Mouse (Mus musculus) adrenal gland, adult 8-10 months (tissue): ENCODE data around the gene Acaa1a. TPM values are rescaled to one million over a fixed set of nuclear protein-coding genes. Genes with fewer than 3 reads are reported as not detected.

Experiments used
- DNase-seq: peaks from one replicate; pipeline ENCODE4 v3.0.0; 2022
- total RNA-seq, 4 experiments: library from RNA; stranded (reverse); gene quantifications; 2 replicates each; pipeline ENCODE4 v1.2.4; 2022

The Acaa1a gene
- total RNA-seq, result 100 to 1,000 TPM; 128 to 155 (median 138) TPM

GRCm38 (mm10) chr9:119339558-119340211, at the start of gene Acaa1a:
Gene Acaa1a, plus strand, starts transcription at chr9:119339676.
- DNase-seq, result peak; percentile 74

GRCm38 (mm10) chr9:119290791-119291190, 48.7 kb upstream of the Acaa1a start:
- no peak for DNase-seq

GRCm38 (mm10) chr9:119297696-119298095, 41.8 kb upstream of the Acaa1a start:
- DNase-seq, result no peak

- DNase-seq, result no peak
Observed at GRCm38 (mm10) chr9:119298563-119298962, 40.9 kb upstream of the Acaa1a start.

GRCm38 (mm10) chr9:119305863-119306262, 33.6 kb upstream of the Acaa1a start:
- no peak for DNase-seq

GRCm38 (mm10) chr9:119309067-119309466, 30.4 kb upstream of the Acaa1a start:
- DNase-seq, result no peak

- DNase-seq, result no peak
Observed at GRCm38 (mm10) chr9:119313096-119313495, 26.4 kb upstream of the Acaa1a start.

- DNase-seq, result no peak
Observed at GRCm38 (mm10) chr9:119318891-119319290, 20.6 kb upstream of the Acaa1a start.

GRCm38 (mm10) chr9:119320446-119320845, 19.0 kb upstream of the Acaa1a start:
- DNase-seq, result no peak

- DNase-seq, result no peak
Observed at GRCm38 (mm10) chr9:119320946-119321345, 18.5 kb upstream of the Acaa1a start.

GRCm38 (mm10) chr9:119321392-119322229, 17.9 kb upstream of the Acaa1a start:
- no peak for DNase-seq

- DNase-seq, result peak; percentile 100
Observed at GRCm38 (mm10) chr9:119322289-119323259, 16.9 kb upstream of the Acaa1a start, which contains the start of gene Oxsr1. Gene Oxsr1, minus strand, starts transcription at chr9:119322427.

GRCm38 (mm10) chr9:119323260-119323645, 16.2 kb upstream of the Acaa1a start:
- no peak for DNase-seq

GRCm38 (mm10) chr9:119324130-119324529, 15.3 kb upstream of the Acaa1a start:
- DNase-seq, result no peak

- no peak for DNase-seq
Observed at GRCm38 (mm10) chr9:119328488-119328887, 11.0 kb upstream of the Acaa1a start.

GRCm38 (mm10) chr9:119330186-119330963, 9.1 kb upstream of the Acaa1a start:
- DNase-seq, result peak; percentile 50

- no peak for DNase-seq
Observed at GRCm38 (mm10) chr9:119334324-119334723, 5.2 kb upstream of the Acaa1a start.

GRCm38 (mm10) chr9:119334834-119335233, 4.6 kb upstream of the Acaa1a start:
- DNase-seq, result no peak

GRCm38 (mm10) chr9:119335571-119335970, 3.9 kb upstream of the Acaa1a start:
- no peak for DNase-seq

GRCm38 (mm10) chr9:119337842-119338241, 1.6 kb upstream of the Acaa1a start:
- DNase-seq, result no peak

- no peak for DNase-seq
Observed at GRCm38 (mm10) chr9:119338350-119338749, 1.1 kb upstream of the Acaa1a start.

- no peak for DNase-seq
Observed at GRCm38 (mm10) chr9:119339106-119339505, 370 bp upstream of the Acaa1a start.
